Comparison of ENCODE assay signal across 23 mouse cellular contexts in genomic region chr8:107495425-107495824, GRCm38 (mm10). TPM values are rescaled to one million over a fixed set of nuclear protein-coding genes. Genes with fewer than 3 reads are reported as not detected.
DNase-seq lines count a peak whose midpoint lies in the region; ATAC-seq and TF ChIP-seq lines count a peak whose summit lies in the region.
"Had no signal": no experiment of that assay in that cellular context is flagged by ENCODE, and none has a peak within 500 bp of the region (broad histone marks: within the 10 kb centered on the region; RNA-seq: fewer than 3 reads in every experiment).

No protein-coding gene starts in this region.

- no peak overlapping the region for H3K9ac ChIP-seq in limb, embryonic 12.5 days (replicated peaks)
- H3K9ac ChIP-seq: heart, embryonic 13.5 days; hindbrain, embryonic 15.5 days; liver, postnatal 0 days; midbrain, embryonic 15.5 days; neural tube, embryonic 15.5 days had no signal

- DNase-seq in lung, adult 18-20 months = peak; percentile 25 to 51
- DNase-seq in lung, adult 2 months = no peak
- peak; percentile 13 for DNase-seq in lung, postnatal 14 days
- DNase-seq in right cerebral cortex, adult 2 months (ENCODE audit: low spot score in 2 of 2) = no peak
- DNase-seq in adrenal gland, postnatal 10 days = no peak
- DNase-seq in cerebellum, postnatal 4 days (ENCODE audit: low spot score in 2 of 2) = no peak
- no peak for DNase-seq in spleen, adult 18-20 months
- DNase-seq: adrenal gland, adult 8-10 months; cerebellum, adult 9-10 months; heart, adult 11 months; kidney, adult 18-20 months; kidney, postnatal 14 days; liver, postnatal 0 days; thymus, postnatal 4 days had no signal

- no peak overlapping the region for H3K4me3 ChIP-seq in lung, adult 2 months (replicated peaks; ENCODE audit: extremely low read depth, low read depth, low read length)
- no peak overlapping the region for H3K4me3 ChIP-seq in limb, embryonic 12.5 days (replicated peaks)
- H3K4me3 ChIP-seq: forebrain, embryonic 10.5 days; heart, embryonic 13.5 days; hindbrain, embryonic 15.5 days; midbrain, embryonic 15.5 days; myocyte; neural tube, embryonic 15.5 days had no signal

- H3K27me3 ChIP-seq in limb, embryonic 12.5 days = no peaks in the 10 kb centered on the region
- H3K27me3 ChIP-seq: heart, embryonic 13.5 days; hindbrain, embryonic 15.5 days; midbrain, embryonic 15.5 days; neural tube, embryonic 15.5 days; Patski had no signal

- TF ChIP-seq CTCF in lung, adult 2 months (IDR thresholded peaks at IDR 0.05; ENCODE audit: insufficient read depth, low read length) = no peak

- no peaks in the 10 kb centered on the region; the same call in 1 of the 2 replicates for H3K36me3 ChIP-seq in limb, embryonic 12.5 days
- H3K36me3 ChIP-seq: forebrain, embryonic 10.5 days; heart, embryonic 13.5 days; hindbrain, embryonic 15.5 days; midbrain, embryonic 15.5 days; neural tube, embryonic 15.5 days had no signal

- WGBS in lung, adult 2 months = 42% methylated on average over 9 of the region's 9 CpGs
- WGBS in limb, embryonic 12.5 days = 65% methylated on average over 9 of the region's 9 CpGs

- H3K9me3 ChIP-seq in limb, embryonic 12.5 days = no peaks in the 10 kb centered on the region
- H3K9me3 ChIP-seq: forebrain, embryonic 10.5 days; heart, embryonic 13.5 days; hindbrain, embryonic 15.5 days; midbrain, embryonic 15.5 days; neural tube, embryonic 15.5 days had no signal

- H3K27ac ChIP-seq in limb, embryonic 12.5 days = peak overlapping the region; percentile 90
- H3K27ac ChIP-seq: forebrain, embryonic 10.5 days; heart, embryonic 13.5 days; hindbrain, embryonic 15.5 days; midbrain, embryonic 15.5 days; neural tube, embryonic 15.5 days had no signal

- H3K4me2 ChIP-seq in limb, embryonic 12.5 days = no peak overlapping the region
- H3K4me2 ChIP-seq: heart, embryonic 13.5 days; hindbrain, embryonic 15.5 days; midbrain, embryonic 15.5 days; neural tube, embryonic 15.5 days had no signal

- H3K4me1 ChIP-seq in lung, adult 2 months (ENCODE audit: control insufficient read depth, insufficient read depth, low read length) = peaks cover 5% of the 10 kb centered on the region
- peaks cover 59% of the 10 kb centered on the region for H3K4me1 ChIP-seq in limb, embryonic 12.5 days (replicated peaks)
- H3K4me1 ChIP-seq: midbrain, embryonic 15.5 days had no signal

- ATAC-seq in limb, embryonic 12.5 days (ENCODE audit: insufficient number of reproducible peaks, insufficient read depth, low FRiP score, low TSS enrichment, low read depth) = peak; percentile 30; the same call in 1 of the 2 replicates
- ATAC-seq: CD4-positive, CD25-positive, alpha-beta regulatory T cell, adult 4 months; liver, postnatal 0 days; midbrain, embryonic 15.5 days; Patski had no signal

- TF ChIP-seq POLR2A in lung, adult 2 months (IDR thresholded peaks at IDR 0.05; ENCODE audit: borderline replicate concordance, extremely low read depth, low read depth, low read length) = no peak

RNA-seq across cellular contexts. Expression of gene Wwp2, which starts 59.3 kb away (rescaled TPM):
- polyA plus RNA-seq in lung, adult 2 months (2012; rRNA removed) = 41.0 and 62.7 TPM in 2 replicates
- polyA plus RNA-seq in limb, embryonic 12.5 days (2016; fragmentation: Nextera tagmentation; extraction: Ambion mirVana) = 277 and 286 TPM in 2 replicates
- 10 to 100 TPM; 36.7 to 39.7 TPM for total RNA-seq in adrenal gland, postnatal 10 days (2021)

Comparison
In these comparisons a context has a peak if more than half of its experiments do, and no peak if none do; other contexts are left out.
1. DNase-seq: peak in lung, adult 18-20 months (2 of 2) and lung, postnatal 14 days (single experiment); none in lung, adult 2 months (single experiment), right cerebral cortex, adult 2 months (0 of 2), adrenal gland, postnatal 10 days (single experiment), cerebellum, postnatal 4 days (0 of 2) and spleen, adult 18-20 months (0 of 2).